Comparison of ENCODE assay signal across 18 mouse cellular contexts in the genomic region with DNA sequence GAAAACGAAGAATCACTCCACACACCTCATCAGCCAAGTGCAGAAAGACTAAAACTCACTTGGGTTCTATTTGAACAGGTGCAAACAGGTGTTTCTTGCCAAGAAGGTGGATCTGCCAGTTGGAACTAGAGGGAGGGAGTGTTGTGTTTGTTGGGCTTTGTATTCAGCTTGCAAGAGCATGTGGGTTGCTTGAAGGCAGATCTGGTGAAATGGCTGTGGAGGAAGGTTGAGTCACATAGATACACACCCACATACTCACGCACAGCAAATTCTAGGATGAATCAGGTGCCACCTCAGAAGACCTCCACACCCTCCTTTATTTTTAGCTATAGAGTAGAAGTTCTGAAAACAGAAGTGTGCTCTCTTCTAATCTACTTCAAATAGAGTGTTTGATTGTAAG.
A peak's percentile ranks its signal among the peaks of the same experiment; 100 is the strongest.
DNase-seq lines count a peak whose midpoint lies in the region; ATAC-seq and TF ChIP-seq lines count a peak whose summit lies in the region.
"Had no signal": no experiment of that assay in that cellular context is flagged by ENCODE, and none has a peak within 500 bp of the region (broad histone marks: within the 10 kb centered on the region; RNA-seq: fewer than 3 reads in every experiment).

No protein-coding gene starts in this region.

- no peak overlapping the region for H3K9ac ChIP-seq in lung, embryonic 14.5 days
- no peak overlapping the region for H3K9ac ChIP-seq in lung, postnatal 0 days (replicated peaks; ENCODE audit: low read depth)
- H3K9ac ChIP-seq: limb, embryonic 12.5 days; liver, embryonic 15.5 days had no signal

- no peaks in the 10 kb centered on the region for H3K27me3 ChIP-seq in lung, embryonic 14.5 days (ENCODE audit: insufficient read depth, low read length)
- no peaks in the 10 kb centered on the region for H3K27me3 ChIP-seq in lung, postnatal 0 days (replicated peaks; ENCODE audit: insufficient read depth, low read length)
- H3K27me3 ChIP-seq: limb, embryonic 12.5 days; liver, embryonic 15.5 days had no signal

- H3K9me3 ChIP-seq in lung, embryonic 14.5 days (ENCODE audit: low read depth, low read length), result no peaks in the 10 kb centered on the region
- no peaks in the 10 kb centered on the region for H3K9me3 ChIP-seq in lung, postnatal 0 days (ENCODE audit: low read length)
- H3K9me3 ChIP-seq: limb, embryonic 12.5 days; liver, embryonic 15.5 days had no signal

- H3K36me3 ChIP-seq in lung, embryonic 14.5 days (ENCODE audit: insufficient read depth), result no peaks in the 10 kb centered on the region
- no peaks in the 10 kb centered on the region for H3K36me3 ChIP-seq in lung, postnatal 0 days (ENCODE audit: insufficient read depth, low read length)
- H3K36me3 ChIP-seq: limb, embryonic 12.5 days; liver, embryonic 15.5 days had no signal

- no peaks in the 10 kb centered on the region for H3K4me1 ChIP-seq in lung, embryonic 14.5 days (ENCODE audit: insufficient read depth)
- H3K4me1 ChIP-seq in lung, postnatal 0 days (ENCODE audit: insufficient read depth, low read depth, low read length), result no peaks in the 10 kb centered on the region
- H3K4me1 ChIP-seq: limb, embryonic 12.5 days; liver, embryonic 15.5 days had no signal

- peak; percentile 75; the same call in 1 of the 2 replicates for ATAC-seq in lung, embryonic 14.5 days (ENCODE audit: insufficient read depth)
- ATAC-seq in lung, postnatal 0 days, result no peak
- ATAC-seq: forebrain, embryonic 16.5 days had no signal

- TF ChIP-seq EP300 in lung, postnatal 0 days (IDR thresholded peaks at IDR 0.05), result no peak

- 75% methylated on average over 2 of the region's 2 CpGs for WGBS in lung, embryonic 14.5 days
- 63% methylated on average over 2 of the region's 2 CpGs for whole genome bisulfite sequencing in lung, postnatal 0 days

- H3K4me3 ChIP-seq in lung, embryonic 14.5 days (ENCODE audit: low read depth, low read length), result no peak overlapping the region
- H3K4me3 ChIP-seq in lung, postnatal 0 days (ENCODE audit: low read depth, low read length), result no peak overlapping the region
- H3K4me3 ChIP-seq: limb, embryonic 12.5 days; liver, embryonic 15.5 days had no signal

- H3K27ac ChIP-seq in lung, embryonic 14.5 days (ENCODE audit: low read depth), result no peak overlapping the region
- H3K27ac ChIP-seq in lung, postnatal 0 days (ENCODE audit: low read length), result no peak overlapping the region
- H3K27ac ChIP-seq: limb, embryonic 12.5 days; liver, embryonic 15.5 days; macrophage had no signal

- DNase-seq in frontal cortex, adult 2 months (ENCODE audit: extremely low spot score in 1 of 2, low spot score in 1 of 2), result peak; percentile 29 to 56
- DNase-seq in frontal cortex, postnatal 25 days (ENCODE audit: low spot score in 2 of 2), result no peak
- DNase-seq in lung, embryonic 14.5 days, result peak; percentile 16
- no peak for DNase-seq in lung, postnatal 0 days (ENCODE audit: low spot score)
- peak; percentile 1 to 9 for DNase-seq in urinary bladder, postnatal 36 days (ENCODE audit: low spot score in 2 of 2)
- DNase-seq in urinary bladder, postnatal 25 days (ENCODE audit: low spot score), result no peak
- no peak for DNase-seq in neural tube, embryonic 10.5 days (ENCODE audit: extremely low spot score, low spot score)
- no peak for DNase-seq in spleen, adult 12 weeks (ENCODE audit: low spot score)
- DNase-seq: adrenal gland, postnatal 10 days; cerebellum, adult 11-12 months; gastrocnemius, postnatal 25 days; kidney, adult 2 months; kidney, postnatal 14 days had no signal

- H3K4me2 ChIP-seq in lung, embryonic 14.5 days, result no peak overlapping the region
- H3K4me2 ChIP-seq in lung, postnatal 0 days (replicated peaks; ENCODE audit: low read depth, low read length), result no peak overlapping the region
- H3K4me2 ChIP-seq: limb, embryonic 12.5 days; liver, embryonic 15.5 days; midbrain, embryonic 11.5 days had no signal

- TF ChIP-seq CTCF in lung, embryonic 14.5 days (IDR thresholded peaks at IDR 0.05; ENCODE audit: low read depth), result no peak
- no peak for TF ChIP-seq CTCF in lung, postnatal 0 days (IDR thresholded peaks at IDR 0.05)

Comparison
In these comparisons a context has a peak if more than half of its experiments do, and no peak if none do; other contexts are left out.
1. DNase-seq: peak in frontal cortex, adult 2 months (2 of 2), lung, embryonic 14.5 days (single experiment) and urinary bladder, postnatal 36 days (2 of 2); none in frontal cortex, postnatal 25 days (0 of 2), lung, postnatal 0 days (single experiment), urinary bladder, postnatal 25 days (single experiment), neural tube, embryonic 10.5 days (single experiment) and spleen, adult 12 weeks (single experiment).